Mouse (Mus musculus): ENCODE data around the gene Cdon. TPM values are rescaled to one million over a fixed set of nuclear protein-coding genes. Genes with fewer than 3 reads are reported as not detected.

The Cdon gene
- total RNA-seq, 1 experiment: 13.4 TPM

GRCm38 (mm10) chr9:35421730-35422235 is 855 bp downstream of the Cdon start:
- DNase-seq (ENCODE audit: low read depth, low spot score): no peak

GRCm38 (mm10) chr9:35422405-35422941 is 1.5 kb downstream of the Cdon start:
- TF ChIP-seq ZNF384 (IDR thresholded peaks at IDR 0.05; ENCODE audit: low read depth, low read length) (no peak), MAFK (IDR thresholded peaks at IDR 0.05; ENCODE audit: insufficient read depth, low read depth, low read length) (no peak), CHD2 (IDR thresholded peaks at IDR 0.05; ENCODE audit: low read depth, low read length) (no peak), ZC3H11A (IDR thresholded peaks at IDR 0.05; ENCODE audit: borderline replicate concordance, low read depth, low read length) (no peak), HCFC1 (IDR thresholded peaks at IDR 0.05; ENCODE audit: borderline replicate concordance, insufficient read depth, low read length) (no peak)
- H3K9me3 ChIP-seq (ENCODE audit: control insufficient read depth, insufficient read depth, low read depth, low read length): no peaks in the 10 kb centered on the region
- H3K27ac ChIP-seq (ENCODE audit: insufficient read depth, low read depth, low read length, poor library complexity, severe bottlenecking): no peak overlapping the region
- DNase-seq (ENCODE audit: low read depth, low spot score): no peak
- H3K9ac ChIP-seq (ENCODE audit: insufficient read depth, low read depth, low read length, poor library complexity, severe bottlenecking): peak overlapping the region; percentile 43; the same call in 1 of the 2 replicates
- in situ Hi-C loops (cut with MboI; ENCODE audit: low sequenced_read_pairs in 2 of 2, unreplicated experiment in 2 of 2): no loop called here
- H3K36me3 ChIP-seq (ENCODE audit: control insufficient read depth, insufficient read depth, low read length, poor library complexity, severe bottlenecking): no peaks in the 10 kb centered on the region
- H3K4me1 ChIP-seq (ENCODE audit: control insufficient read depth in 2 of 2, insufficient read depth in 2 of 2, low read length in 2 of 2, poor library complexity in 1 of 2): peaks cover 0 to 2% of the 10 kb centered on the region in 2 experiments; a peak in 1 of 4 replicates
- H3K4me3 ChIP-seq (ENCODE audit: insufficient read depth in 1 of 2, low read depth in 1 of 2, low read length in 2 of 2, poor library complexity in 1 of 2, severe bottlenecking in 1 of 2): peak overlapping the region; percentile 78 to 81; a peak in 2 of 4 replicates

More at GRCm38 (mm10) chr9:35421730-35422235, 855 bp downstream of the Cdon start:
- Histone ChIP-seq H3K4me1 (ENCODE audit: control insufficient read depth in 2 of 2, insufficient read depth in 2 of 2, low read length in 2 of 2, poor library complexity in 1 of 2) (peaks cover 0 to 2% of the 10 kb centered on the region in 2 experiments; a peak in 1 of 4 replicates), H3K9me3 (ENCODE audit: control insufficient read depth, insufficient read depth, low read depth, low read length) (no peaks in the 10 kb centered on the region), H3K27ac (ENCODE audit: insufficient read depth, low read depth, low read length, poor library complexity, severe bottlenecking) (no peak overlapping the region), H3K9ac (ENCODE audit: insufficient read depth, low read depth, low read length, poor library complexity, severe bottlenecking) (peak overlapping the region; percentile 88), H3K36me3 (ENCODE audit: control insufficient read depth, insufficient read depth, low read length, poor library complexity, severe bottlenecking) (no peaks in the 10 kb centered on the region), H3K4me3 (ENCODE audit: insufficient read depth in 1 of 2, low read depth in 1 of 2, low read length in 2 of 2, poor library complexity in 1 of 2, severe bottlenecking in 1 of 2) (peak overlapping the region; percentile 78 to 81)
- in situ Hi-C loops (cut with MboI; ENCODE audit: low sequenced_read_pairs in 2 of 2, unreplicated experiment in 2 of 2): no loop called here
- TF ChIP-seq ZNF384 (IDR thresholded peaks at IDR 0.05; ENCODE audit: low read depth, low read length): no peak
- TF ChIP-seq HCFC1 (IDR thresholded peaks at IDR 0.05; ENCODE audit: borderline replicate concordance, insufficient read depth, low read length): 0 out of 2 replicates have a peak, but pooled peaks have one; percentile 47

DNA sequence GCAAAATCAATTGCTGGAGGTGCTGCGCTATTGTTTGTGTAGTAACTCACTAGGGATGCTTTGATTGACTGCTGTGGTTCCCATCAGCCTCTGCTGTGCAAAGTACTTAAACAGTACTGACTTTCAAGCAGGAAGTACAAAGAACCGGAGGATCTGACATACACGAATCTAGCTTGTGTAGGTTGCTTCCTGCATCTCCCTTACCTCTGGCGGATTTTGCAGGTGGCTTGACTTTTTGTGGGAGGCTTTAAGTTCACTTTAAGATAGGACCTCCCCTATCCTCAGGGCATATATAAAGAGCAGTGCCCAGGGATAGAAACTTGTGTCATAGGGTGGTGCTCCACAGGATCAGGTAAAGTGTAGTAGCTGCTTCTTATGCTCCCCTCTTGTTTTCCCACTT is 2.3 kb downstream of the Cdon start:
- Histone ChIP-seq H3K9me3 (ENCODE audit: control insufficient read depth, insufficient read depth, low read depth, low read length) (no peaks in the 10 kb centered on the region), H3K36me3 (ENCODE audit: control insufficient read depth, insufficient read depth, low read length, poor library complexity, severe bottlenecking) (no peaks in the 10 kb centered on the region), H3K9ac (ENCODE audit: insufficient read depth, low read depth, low read length, poor library complexity, severe bottlenecking) (no peak overlapping the region), H3K27ac (ENCODE audit: insufficient read depth, low read depth, low read length, poor library complexity, severe bottlenecking) (no peak overlapping the region), H3K4me3 (ENCODE audit: insufficient read depth in 1 of 2, low read depth in 1 of 2, low read length in 2 of 2, poor library complexity in 1 of 2, severe bottlenecking in 1 of 2) (no peak overlapping the region), H3K4me1 (ENCODE audit: control insufficient read depth in 2 of 2, insufficient read depth in 2 of 2, low read length in 2 of 2, poor library complexity in 1 of 2) (peaks cover 0 to 2% of the 10 kb centered on the region in 2 experiments; a peak in 1 of 4 replicates)
- in situ Hi-C loops (cut with MboI; ENCODE audit: low sequenced_read_pairs in 2 of 2, unreplicated experiment in 2 of 2): no loop called here
- TF ChIP-seq ZNF384 (IDR thresholded peaks at IDR 0.05; ENCODE audit: low read depth, low read length) (no peak), ZC3H11A (IDR thresholded peaks at IDR 0.05; ENCODE audit: borderline replicate concordance, low read depth, low read length) (no peak), HCFC1 (IDR thresholded peaks at IDR 0.05; ENCODE audit: borderline replicate concordance, insufficient read depth, low read length) (no peak), CHD2 (IDR thresholded peaks at IDR 0.05; ENCODE audit: low read depth, low read length) (no peak)
- no peak for DNase-seq (ENCODE audit: low read depth, low spot score)

DNA sequence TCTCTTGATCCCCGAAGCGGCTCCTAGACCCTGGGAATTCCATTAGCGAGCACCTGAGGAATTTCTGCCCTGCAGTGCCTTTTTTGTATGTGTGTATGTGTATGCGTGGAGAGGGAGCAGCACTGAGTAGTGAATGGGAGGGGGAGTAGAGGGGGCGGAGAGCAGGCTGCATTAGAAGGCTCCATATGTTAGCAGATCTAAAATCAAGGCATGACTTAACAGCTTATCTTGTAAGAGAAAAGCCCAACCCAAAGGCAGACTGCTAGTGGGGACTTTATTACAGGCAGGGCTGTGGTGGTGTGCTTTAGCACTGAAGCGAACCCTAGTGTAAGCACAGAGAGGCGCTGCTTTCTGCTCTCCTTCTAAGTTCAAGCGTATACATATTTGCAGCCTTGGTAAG is 3.7 kb downstream of the Cdon start:
- DNase-seq (ENCODE audit: low read depth, low spot score): no peak
- H3K9ac ChIP-seq (ENCODE audit: insufficient read depth, low read depth, low read length, poor library complexity, severe bottlenecking): no peak overlapping the region
- in situ Hi-C loops (cut with MboI; ENCODE audit: low sequenced_read_pairs in 2 of 2, unreplicated experiment in 2 of 2): no loop called here
- H3K4me3 ChIP-seq (ENCODE audit: insufficient read depth in 1 of 2, low read depth in 1 of 2, low read length in 2 of 2, poor library complexity in 1 of 2, severe bottlenecking in 1 of 2): no peak overlapping the region
- H3K36me3 ChIP-seq (ENCODE audit: control insufficient read depth, insufficient read depth, low read length, poor library complexity, severe bottlenecking): no peaks in the 10 kb centered on the region
- H3K4me1 ChIP-seq (ENCODE audit: control insufficient read depth in 2 of 2, insufficient read depth in 2 of 2, low read length in 2 of 2, poor library complexity in 1 of 2): peaks cover 0 to 2% of the 10 kb centered on the region in 2 experiments; a peak in 1 of 4 replicates
- TF ChIP-seq ZC3H11A (IDR thresholded peaks at IDR 0.05; ENCODE audit: borderline replicate concordance, low read depth, low read length) (no peak), HCFC1 (IDR thresholded peaks at IDR 0.05; ENCODE audit: borderline replicate concordance, insufficient read depth, low read length) (no peak)
- H3K27ac ChIP-seq (ENCODE audit: insufficient read depth, low read depth, low read length, poor library complexity, severe bottlenecking): no peak overlapping the region
- H3K9me3 ChIP-seq (ENCODE audit: control insufficient read depth, insufficient read depth, low read depth, low read length): no peaks in the 10 kb centered on the region

DNA sequence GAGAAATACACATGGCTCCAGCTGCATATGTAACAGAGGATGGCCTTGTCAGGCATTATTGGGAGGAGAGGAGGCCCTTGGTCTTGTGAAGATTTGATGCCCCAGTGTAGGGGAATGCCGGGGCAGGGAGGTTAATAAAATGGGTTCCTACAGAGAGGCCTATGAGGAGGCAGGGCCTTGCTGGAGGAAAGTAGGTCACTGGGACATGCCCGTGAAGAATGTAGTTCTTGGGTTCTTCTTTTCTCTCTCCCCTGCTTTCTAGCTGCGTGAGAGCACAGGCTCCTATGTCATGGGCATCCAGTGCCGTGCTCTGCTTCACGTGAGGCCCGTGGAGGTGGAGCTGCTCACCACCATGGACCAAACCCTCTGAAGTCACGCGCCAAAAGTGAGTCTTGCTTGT is 9.5 kb downstream of the Cdon start:
- Histone ChIP-seq H3K9ac (ENCODE audit: insufficient read depth, low read depth, low read length, poor library complexity, severe bottlenecking) (no peak overlapping the region), H3K4me1 (ENCODE audit: control insufficient read depth in 2 of 2, insufficient read depth in 2 of 2, low read length in 2 of 2, poor library complexity in 1 of 2) (no peaks in the 10 kb centered on the region), H3K27ac (ENCODE audit: insufficient read depth, low read depth, low read length, poor library complexity, severe bottlenecking) (no peak overlapping the region), H3K4me3 (ENCODE audit: insufficient read depth in 1 of 2, low read depth in 1 of 2, low read length in 2 of 2, poor library complexity in 1 of 2, severe bottlenecking in 1 of 2) (no peak overlapping the region), H3K9me3 (ENCODE audit: control insufficient read depth, insufficient read depth, low read depth, low read length) (no peaks in the 10 kb centered on the region), H3K36me3 (ENCODE audit: control insufficient read depth, insufficient read depth, low read length, poor library complexity, severe bottlenecking) (no peaks in the 10 kb centered on the region)
- TF ChIP-seq HCFC1 (IDR thresholded peaks at IDR 0.05; ENCODE audit: borderline replicate concordance, insufficient read depth, low read length): no peak
- no peak for TF ChIP-seq ZC3H11A (IDR thresholded peaks at IDR 0.05; ENCODE audit: borderline replicate concordance, low read depth, low read length)
- no peak for TF ChIP-seq CHD2 (IDR thresholded peaks at IDR 0.05; ENCODE audit: low read depth, low read length)
- no peak for TF ChIP-seq ZNF384 (IDR thresholded peaks at IDR 0.05; ENCODE audit: low read depth, low read length)
- no peak for TF ChIP-seq MAFK (IDR thresholded peaks at IDR 0.05; ENCODE audit: insufficient read depth, low read depth, low read length)
- in situ Hi-C loops (cut with MboI; ENCODE audit: low sequenced_read_pairs in 2 of 2, unreplicated experiment in 2 of 2): no loop called here
- no peak for DNase-seq (ENCODE audit: low read depth, low spot score)

Measured in ES-E14 (cell line).